Mouse (Mus musculus) limb, embryonic 10.5 days (tissue): ENCODE measurements around the gene Cisd1. TPM values are rescaled to one million over a fixed set of nuclear protein-coding genes. Genes with fewer than 3 reads are reported as not detected.
"Not testable (repeated sequence)": the region's sequence is repeated elsewhere in the genome, so short reads cannot be mapped to it uniquely, and the experiment has no call there.

Source experiments
- DNase-seq: peaks from one replicate; pipeline ENCODE4 v3.0.0-alpha.2; 2017; ENCODE audit warnings: low spot score
- H3K27ac ChIP-seq: fragments of 300-500 bp; sonication (generic); 2 replicates; pipeline ENCODE4 v1.5.1; 2016; ENCODE audit warnings: mild to moderate bottlenecking
- H3K27me3 ChIP-seq: fragments of 300-500 bp; sonication (generic); 2 replicates; pipeline ENCODE4 v1.6.1; 2016; ENCODE audit warnings: low read depth, mild to moderate bottlenecking; ENCODE audit not compliant: poor library complexity, severe bottlenecking
- H3K36me3 ChIP-seq: fragments of 300-500 bp; sonication (generic); 2 replicates; pipeline ENCODE4 v1.6.1; 2016; ENCODE audit warnings: mild to moderate bottlenecking, moderate library complexity
- H3K4me1 ChIP-seq: fragments of 300-500 bp; sonication (generic); 2 replicates; pipeline ENCODE4 v1.6.1; 2016
- H3K4me3 ChIP-seq: fragments of 300-500 bp; sonication (generic); 2 replicates; pipeline ENCODE4 v1.5.1; 2016; ENCODE audit warnings: mild to moderate bottlenecking, moderate library complexity
- H3K9me3 ChIP-seq: fragments of 300-500 bp; sonication (generic); replicated peaks from 2 replicates; pipeline ENCODE4 v1.6.1; 2016; ENCODE audit warnings: mild to moderate bottlenecking
- WGBS: fragments of 180-500 bp; shearing (Covaris S2); methylation state at CpG from one replicate; pipeline ENCODE4 v1.1.7; 2016; 5-methylcytosine and 5-hydroxymethylcytosine counted together
- polyA plus RNA-seq: library from polyadenylated mRNA; unstranded; fragments of >200 nt; fragmentation: Nextera tagmentation; extraction: Ambion mirVana; gene quantifications from 2 replicates; pipeline ENCODE4 v1.2.1, GENCODE M21; 2016

Gene Cisd1
- 112 and 125 TPM in 2 replicates for polyA plus RNA-seq

- Histone ChIP-seq H3K4me1 (peaks cover 38% of the 10 kb centered on the region), H3K4me3 (peak within 1 kb of the TSS; percentile 86), H3K27ac (peak within 1 kb of the TSS; percentile 94), H3K36me3 (no peaks in the 10 kb centered on the region), H3K27me3 (no peaks in the 10 kb centered on the region), H3K9me3 (no peaks in the 10 kb centered on the region)
- under 1% methylated on average over 60 of the region's 60 CpGs for WGBS
- peak; percentile 96 for DNase-seq
These were observed at the start of gene Cisd1 for GRCm38 (mm10) chr10:71344579-71345143. Gene Cisd1, minus strand, starts transcription at chr10:71344954.

GRCm38 (mm10) chr10:71389311-71389710 is 44.6 kb upstream of the Cisd1 start:
- DNase-seq, result no peak
- H3K27me3 ChIP-seq, result no peaks in the 10 kb centered on the region
- H3K36me3 ChIP-seq, result no peaks in the 10 kb centered on the region
- no peaks in the 10 kb centered on the region; the same call in 1 of the 2 replicates for H3K9me3 ChIP-seq
- H3K27ac ChIP-seq, result no peak overlapping the region
- 91% methylated on average over 5 of the region's 5 CpGs for WGBS
- no peaks in the 10 kb centered on the region for H3K4me1 ChIP-seq
- no peak overlapping the region for H3K4me3 ChIP-seq

- Histone ChIP-seq H3K36me3 (peaks cover 17% of the 10 kb centered on the region), H3K9me3 (no peaks in the 10 kb centered on the region), H3K27ac (no peak overlapping the region), H3K4me1 (no peaks in the 10 kb centered on the region), H3K27me3 (no peaks in the 10 kb centered on the region), H3K4me3 (no peak overlapping the region)
- 80% methylated on average over 19 of the region's 19 CpGs for WGBS
- DNase-seq, result no peak
These were observed 39.6 kb upstream of the Cisd1 start for GRCm38 (mm10) chr10:71384159-71385044.

- H3K4me3 ChIP-seq, H3K4me1 ChIP-seq, H3K9me3 ChIP-seq, H3K27me3 ChIP-seq, H3K27ac ChIP-seq, DNase-seq: not testable (repeated sequence)
- peaks cover 26% of the 10 kb centered on the region for H3K36me3 ChIP-seq
- WGBS, result 85% methylated on average over 6 of the region's 6 CpGs
These were observed 38.8 kb upstream of the Cisd1 start for GRCm38 (mm10) chr10:71383552-71383924.

GRCm38 (mm10) chr10:71382858-71383551 is 38.3 kb upstream of the Cisd1 start:
- DNase-seq, result no peak
- Histone ChIP-seq H3K36me3 (peaks cover 30% of the 10 kb centered on the region), H3K4me3 (no peak overlapping the region), H3K27ac (no peak overlapping the region), H3K9me3 (no peaks in the 10 kb centered on the region), H3K27me3 (no peaks in the 10 kb centered on the region), H3K4me1 (no peaks in the 10 kb centered on the region)
- 80% methylated on average over 8 of the region's 8 CpGs for WGBS

- peaks cover 34% of the 10 kb centered on the region for H3K36me3 ChIP-seq
- H3K27me3 ChIP-seq, result no peaks in the 10 kb centered on the region
- no peak overlapping the region for H3K27ac ChIP-seq
- no peaks in the 10 kb centered on the region for H3K4me1 ChIP-seq
- no peak for DNase-seq
- no peaks in the 10 kb centered on the region for H3K9me3 ChIP-seq
- 85% methylated on average over 7 of the region's 7 CpGs for WGBS
- H3K4me3 ChIP-seq, result no peak overlapping the region
These were observed 37.4 kb upstream of the Cisd1 start for GRCm38 (mm10) chr10:71382109-71382508.

- H3K27me3 ChIP-seq, result no peaks in the 10 kb centered on the region
- DNase-seq, result no peak
- whole genome bisulfite sequencing, result 91% methylated on average over 29 of the region's 29 CpGs
- H3K4me3 ChIP-seq, result no peak overlapping the region
- peaks cover 40% of the 10 kb centered on the region for H3K36me3 ChIP-seq
- no peak overlapping the region for H3K27ac ChIP-seq
- no peaks in the 10 kb centered on the region for H3K4me1 ChIP-seq
- no peaks in the 10 kb centered on the region for H3K9me3 ChIP-seq
These were observed 36.8 kb upstream of the Cisd1 start for GRCm38 (mm10) chr10:71381471-71382033.

- no peaks in the 10 kb centered on the region for H3K27me3 ChIP-seq
- H3K4me1 ChIP-seq, result no peaks in the 10 kb centered on the region
- DNase-seq, result no peak
- no peak overlapping the region for H3K27ac ChIP-seq
- no peak overlapping the region for H3K4me3 ChIP-seq
- WGBS, result 94% methylated on average over 7 of the region's 7 CpGs
- H3K36me3 ChIP-seq, result peaks cover 42% of the 10 kb centered on the region
- H3K9me3 ChIP-seq, result no peaks in the 10 kb centered on the region
These were observed 35.7 kb upstream of the Cisd1 start for GRCm38 (mm10) chr10:71380406-71380805.

GRCm38 (mm10) chr10:71376014-71376413 is 31.3 kb upstream of the Cisd1 start:
- Histone ChIP-seq H3K4me1 (no peaks in the 10 kb centered on the region), H3K27me3 (no peaks in the 10 kb centered on the region), H3K9me3 (no peaks in the 10 kb centered on the region), H3K4me3 (no peak overlapping the region), H3K36me3 (peaks cover 53% of the 10 kb centered on the region), H3K27ac (no peak overlapping the region)
- no peak for DNase-seq
- WGBS, result 93% methylated on average over 6 of the region's 6 CpGs

- H3K27ac ChIP-seq, result no peak overlapping the region
- H3K9me3 ChIP-seq, result no peaks in the 10 kb centered on the region
- no peak for DNase-seq
- no peaks in the 10 kb centered on the region for H3K4me1 ChIP-seq
- no peak overlapping the region for H3K4me3 ChIP-seq
- peaks cover 38% of the 10 kb centered on the region for H3K36me3 ChIP-seq
- no peaks in the 10 kb centered on the region for H3K27me3 ChIP-seq
- WGBS, result 93% methylated on average over 11 of the region's 11 CpGs
These were observed 29.0 kb upstream of the Cisd1 start for GRCm38 (mm10) chr10:71373706-71374105.

GRCm38 (mm10) chr10:71371881-71372280 is 27.1 kb upstream of the Cisd1 start:
- DNase-seq, result no peak
- H3K36me3 ChIP-seq, result peaks cover 34% of the 10 kb centered on the region

GRCm38 (mm10) chr10:71369466-71369865 is 24.7 kb upstream of the Cisd1 start:
- DNase-seq, result no peak
- WGBS, result 86% methylated on average over 3 of the region's 3 CpGs
- H3K4me1 ChIP-seq, result no peaks in the 10 kb centered on the region
- no peaks in the 10 kb centered on the region for H3K9me3 ChIP-seq
- no peak overlapping the region for H3K27ac ChIP-seq
- H3K27me3 ChIP-seq, result no peaks in the 10 kb centered on the region
- peaks cover 44% of the 10 kb centered on the region for H3K36me3 ChIP-seq
- no peak overlapping the region for H3K4me3 ChIP-seq

More at GRCm38 (mm10) chr10:71371881-71372280, 27.1 kb upstream of the Cisd1 start:
- no peaks in the 10 kb centered on the region for H3K27me3 ChIP-seq
- H3K27ac ChIP-seq, result no peak overlapping the region
- no peaks in the 10 kb centered on the region for H3K9me3 ChIP-seq
- H3K4me3 ChIP-seq, result no peak overlapping the region
- no peaks in the 10 kb centered on the region for H3K4me1 ChIP-seq
- 88% methylated on average over 6 of the region's 6 CpGs for WGBS
